Mouse (Mus musculus): ENCODE measurements around the gene Kcna10.

GRCm38 (mm10) chr3:107205994-107206393, 23.1 kb downstream of the Kcna10 start:
- TF ChIP-seq POLR2A (IDR thresholded peaks at IDR 0.05; ENCODE audit: low read depth, low read length), result no peak
- TF ChIP-seq CTCF (IDR thresholded peaks at IDR 0.05; ENCODE audit: extremely low read depth, insufficient read length, insufficient replicate concordance, low read depth, low read length), result peak; percentile 88; the same call in 1 of the 2 replicates

Measured in small intestine, adult 2 months (tissue).